Mouse (Mus musculus) brain, embryonic 14.5 days (tissue): ENCODE measurements around the gene Tbc1d20.

ENCODE experiments used
- CTCF ChIP-seq: fragments of 200-500 bp; IDR thresholded peaks from 2 replicates; pipeline ENCODE4 v1.5.1; 2012; ENCODE audit warnings: inconsistent platforms, mild to moderate bottlenecking, moderate library complexity, borderline replicate concordance; ENCODE audit not compliant: insufficient read depth, insufficient read length; ENCODE audit errors: extremely low read depth
- POLR2A ChIP-seq: fragments of 200-500 bp; IDR thresholded peaks from 2 replicates; pipeline ENCODE4 v1.6.1; 2012; ENCODE audit warnings: mild to moderate bottlenecking, inconsistent platforms, borderline replicate concordance; ENCODE audit not compliant: poor library complexity, insufficient read depth, insufficient read length, severe bottlenecking; ENCODE audit errors: extremely low read depth

GRCm38 (mm10) chr2:152339631-152340179 is 46.1 kb downstream of the Tbc1d20 start:
- TF ChIP-seq CTCF = no peak
- no peak for TF ChIP-seq POLR2A
